In the genomic region with DNA sequence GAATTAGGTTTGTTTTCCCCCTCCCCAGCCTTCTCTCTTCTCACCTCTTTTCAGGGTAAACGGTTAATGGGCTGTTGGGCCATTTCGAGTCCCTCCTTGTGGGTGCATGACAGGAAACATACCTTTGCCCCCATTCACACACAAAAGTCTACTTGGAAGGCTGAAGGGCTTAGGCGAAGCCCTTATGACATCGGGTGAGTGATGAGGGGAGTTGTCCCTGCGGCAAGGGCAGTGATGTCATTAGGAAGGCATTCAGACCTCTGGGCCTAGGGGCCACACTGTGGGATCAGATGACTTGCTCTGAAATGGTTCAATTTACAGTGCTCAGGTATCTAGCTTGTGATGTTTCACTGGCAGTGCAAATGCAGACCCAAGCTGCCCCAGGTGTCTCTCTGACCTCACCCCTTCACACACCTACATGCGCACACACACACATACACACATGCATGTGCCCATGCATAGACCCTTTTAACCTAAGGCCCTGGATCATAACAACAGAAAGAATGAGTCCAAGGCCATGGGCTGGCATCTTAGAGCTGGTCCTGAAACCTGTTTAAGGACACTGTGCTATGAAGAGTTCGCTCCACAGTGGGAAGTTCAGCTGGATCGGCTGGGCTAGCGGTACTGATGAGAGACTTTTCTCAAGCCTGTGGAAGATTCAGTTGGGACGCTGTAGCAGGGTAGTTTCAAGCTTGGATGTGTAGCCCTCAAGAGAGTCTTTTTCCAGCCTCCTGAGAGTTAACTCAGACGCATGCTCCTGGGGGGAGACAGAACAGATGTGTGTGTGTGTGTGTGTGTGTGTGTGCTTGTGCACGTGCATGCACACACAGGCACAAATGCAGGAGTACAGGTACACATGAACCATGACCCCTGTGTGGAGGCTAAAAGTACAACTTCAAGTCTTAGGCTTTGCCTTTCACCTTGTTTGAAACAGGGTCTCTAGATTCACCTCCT, we compare ENCODE assay signal across 18 mouse cellular contexts.
DNase-seq lines count a peak whose midpoint lies in the region; ATAC-seq and TF ChIP-seq lines count a peak whose summit lies in the region.
"Had no signal": no experiment of that assay in that cellular context is flagged by ENCODE, and none has a peak within 500 bp of the region (broad histone marks: within the 10 kb centered on the region; RNA-seq: fewer than 3 reads in every experiment).

No protein-coding gene starts in this region.

- 0 out of 2 replicates have a peak overlapping the region, but pooled peaks have one; percentile 5 for H3K27ac ChIP-seq in heart, embryonic 13.5 days (replicated peaks)
- H3K27ac ChIP-seq in lung, embryonic 16.5 days (ENCODE audit: low read length): no peak overlapping the region
- peak overlapping the region; percentile 57; the same call in 1 of the 2 replicates for H3K27ac ChIP-seq in embryonic facial prominence, embryonic 10.5 days (replicated peaks)
- H3K27ac ChIP-seq in left cerebral cortex, adult 2 months: no peak overlapping the region
- H3K27ac ChIP-seq: hindbrain, embryonic 12.5 days; neural tube, embryonic 13.5 days had no signal

- H3K36me3 ChIP-seq in heart, embryonic 13.5 days: no peaks in the 10 kb centered on the region
- no peaks in the 10 kb centered on the region for H3K36me3 ChIP-seq in lung, embryonic 16.5 days (ENCODE audit: control insufficient read depth, insufficient read depth, low read length)
- no peaks in the 10 kb centered on the region for H3K36me3 ChIP-seq in embryonic facial prominence, embryonic 10.5 days (replicated peaks)
- H3K36me3 ChIP-seq: hindbrain, embryonic 12.5 days; neural tube, embryonic 13.5 days had no signal

- WGBS in heart, embryonic 13.5 days: 57% methylated on average over 12 of the region's 12 CpGs
- 56% methylated on average over 12 of the region's 12 CpGs for WGBS in lung, embryonic 16.5 days
- WGBS in lung, adult 2 months: 83% methylated on average over 12 of the region's 12 CpGs
- 64% methylated on average over 12 of the region's 12 CpGs for WGBS in embryonic facial prominence, embryonic 10.5 days

- ATAC-seq in heart, embryonic 13.5 days (ENCODE audit: extremely low read depth, insufficient number of reproducible peaks, low FRiP score, low TSS enrichment): no peak
- peak; percentile 40; the same call in 1 of the 2 replicates for ATAC-seq in lung, embryonic 16.5 days (ENCODE audit: low read depth)
- ATAC-seq: CD4-positive, CD25-positive, alpha-beta regulatory T cell, adult 4 months had no signal

- TF ChIP-seq POLR2A in lung, adult 2 months (IDR thresholded peaks at IDR 0.05; ENCODE audit: borderline replicate concordance, extremely low read depth, low read depth, low read length): no peak

- DNase-seq in heart, adult 18-20 months: no peak
- no peak for DNase-seq in lung, adult 2 months
- peak; percentile 44 for DNase-seq in NIH3T3 (ENCODE audit: low read depth)
- peak; percentile 64 for DNase-seq in embryonic facial prominence, embryonic 10.5 days (ENCODE audit: low spot score)
- no peak for DNase-seq in left cerebral cortex, adult 2 months (ENCODE audit: extremely low spot score in 1 of 2, low spot score in 2 of 2)
- DNase-seq in cerebellum, adult 18-20 months: no peak
- DNase-seq: adrenal gland, postnatal 10 days; cerebellum, postnatal 14 days; gastrocnemius, postnatal 25 days; lung, postnatal 4 days; retina, postnatal 1 day; spleen, adult 18-20 months; thymus, postnatal 25 days had no signal

- H3K4me3 ChIP-seq in heart, embryonic 13.5 days: no peak overlapping the region
- no peak overlapping the region for H3K4me3 ChIP-seq in lung, embryonic 16.5 days (ENCODE audit: low read length)
- no peak overlapping the region for H3K4me3 ChIP-seq in lung, adult 2 months (replicated peaks; ENCODE audit: extremely low read depth, low read depth, low read length)
- H3K4me3 ChIP-seq in embryonic facial prominence, embryonic 10.5 days: no peak overlapping the region
- no peak overlapping the region for H3K4me3 ChIP-seq in left cerebral cortex, adult 2 months
- H3K4me3 ChIP-seq: hindbrain, embryonic 12.5 days; neural tube, embryonic 13.5 days had no signal

- TF ChIP-seq CTCF in lung, adult 2 months (IDR thresholded peaks at IDR 0.05; ENCODE audit: insufficient read depth, low read length): no peak
- no peak for TF ChIP-seq CTCF in left cerebral cortex, adult 2 months (IDR thresholded peaks at IDR 0.05)

- H3K4me2 ChIP-seq in heart, embryonic 13.5 days: no peak overlapping the region
- no peak overlapping the region for H3K4me2 ChIP-seq in lung, embryonic 16.5 days (ENCODE audit: low read depth, low read length)
- H3K4me2 ChIP-seq: hindbrain, embryonic 12.5 days; neural tube, embryonic 13.5 days had no signal

- H3K4me1 ChIP-seq in heart, embryonic 13.5 days: peaks cover 46% of the 10 kb centered on the region
- H3K4me1 ChIP-seq in lung, embryonic 16.5 days (replicated peaks; ENCODE audit: control insufficient read depth, insufficient read depth, low read length): peaks cover 6% of the 10 kb centered on the region
- no peaks in the 10 kb centered on the region; the same call in 1 of the 2 replicates for H3K4me1 ChIP-seq in lung, adult 2 months (ENCODE audit: control insufficient read depth, insufficient read depth, low read length)
- H3K4me1 ChIP-seq in embryonic facial prominence, embryonic 10.5 days: peaks cover 35% of the 10 kb centered on the region
- H3K4me1 ChIP-seq: neural tube, embryonic 13.5 days had no signal

- intact Hi-C loops in left cerebral cortex, adult 2 months (cut with DNase I): no loop called here

- H3K9me3 ChIP-seq in heart, embryonic 13.5 days: no peaks in the 10 kb centered on the region
- H3K9me3 ChIP-seq in lung, embryonic 16.5 days (ENCODE audit: control insufficient read depth, low read length): no peaks in the 10 kb centered on the region
- H3K9me3 ChIP-seq in embryonic facial prominence, embryonic 10.5 days: no peaks in the 10 kb centered on the region
- H3K9me3 ChIP-seq: hindbrain, embryonic 12.5 days; neural tube, embryonic 13.5 days had no signal

- no peaks in the 10 kb centered on the region for H3K27me3 ChIP-seq in heart, embryonic 13.5 days (replicated peaks)
- H3K27me3 ChIP-seq in lung, embryonic 16.5 days (ENCODE audit: control insufficient read depth, insufficient read depth, low read depth, low read length): no peaks in the 10 kb centered on the region
- no peaks in the 10 kb centered on the region for H3K27me3 ChIP-seq in embryonic facial prominence, embryonic 10.5 days (replicated peaks; ENCODE audit: low read depth, poor library complexity, severe bottlenecking)
- H3K27me3 ChIP-seq: hindbrain, embryonic 12.5 days; neural tube, embryonic 13.5 days had no signal

- no peak overlapping the region for H3K9ac ChIP-seq in heart, embryonic 13.5 days
- no peak overlapping the region for H3K9ac ChIP-seq in lung, embryonic 16.5 days (ENCODE audit: low read length)
- H3K9ac ChIP-seq: hindbrain, embryonic 12.5 days; neural tube, embryonic 13.5 days had no signal

Comparison
In these comparisons a context has a peak if more than half of its experiments do, and no peak if none do; other contexts are left out.
1. H3K27ac ChIP-seq: peak in heart, embryonic 13.5 days (single experiment) and embryonic facial prominence, embryonic 10.5 days (single experiment); none in lung, embryonic 16.5 days (single experiment) and left cerebral cortex, adult 2 months (single experiment).
2. DNase-seq: peak in NIH3T3 (single experiment) and embryonic facial prominence, embryonic 10.5 days (single experiment); none in heart, adult 18-20 months (0 of 2), lung, adult 2 months (single experiment), left cerebral cortex, adult 2 months (0 of 2) and cerebellum, adult 18-20 months (0 of 2).